Mouse (Mus musculus): ENCODE measurements around the gene Serping1.
"Not testable (repeated sequence)": the region's sequence is repeated elsewhere in the genome, so short reads cannot be mapped to it uniquely, and the experiment has no call there.

Serping1 gene

DNA sequence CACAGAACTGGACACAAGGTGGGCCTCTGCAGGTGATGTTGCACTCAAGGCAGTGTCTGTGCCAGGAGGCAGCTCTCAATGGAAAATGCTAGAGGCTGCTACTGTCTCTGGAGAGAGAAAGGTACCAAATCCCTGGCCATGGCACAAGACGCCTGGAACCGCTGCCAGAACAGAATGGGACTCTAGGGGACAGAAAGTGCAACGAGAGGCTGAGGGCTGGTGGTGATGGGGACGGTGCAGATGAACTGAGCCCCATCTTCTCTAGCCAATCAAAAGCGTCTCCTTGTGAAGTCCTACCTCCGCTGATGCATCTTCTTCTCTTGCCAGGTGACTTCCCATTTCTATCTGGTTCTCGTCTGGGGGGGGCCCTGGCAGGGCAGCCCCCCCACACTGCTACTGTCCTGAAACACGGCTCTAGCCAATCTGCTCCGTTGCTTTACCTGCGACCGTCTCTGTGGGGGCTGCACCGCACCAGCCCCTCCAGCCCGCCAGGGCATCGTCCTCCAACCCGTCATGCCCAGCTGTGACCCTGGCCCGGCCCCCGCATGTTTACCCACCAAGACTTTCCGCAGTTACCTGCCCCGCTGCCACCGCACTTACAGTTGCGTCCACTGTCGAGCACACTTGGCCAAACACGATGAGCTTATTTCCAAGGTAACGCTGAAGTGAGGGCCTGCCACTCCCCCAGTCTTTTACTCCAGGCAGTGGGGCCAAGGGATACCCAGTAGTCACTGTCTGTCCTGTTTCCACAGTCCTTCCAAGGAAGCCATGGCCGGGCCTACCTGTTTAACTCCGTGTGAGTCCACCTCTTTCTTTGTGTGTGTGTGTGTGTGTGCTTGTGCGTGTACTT lies 38.7 kb downstream of the Serping1 start:
- DNase-seq, result no peak

DNA sequence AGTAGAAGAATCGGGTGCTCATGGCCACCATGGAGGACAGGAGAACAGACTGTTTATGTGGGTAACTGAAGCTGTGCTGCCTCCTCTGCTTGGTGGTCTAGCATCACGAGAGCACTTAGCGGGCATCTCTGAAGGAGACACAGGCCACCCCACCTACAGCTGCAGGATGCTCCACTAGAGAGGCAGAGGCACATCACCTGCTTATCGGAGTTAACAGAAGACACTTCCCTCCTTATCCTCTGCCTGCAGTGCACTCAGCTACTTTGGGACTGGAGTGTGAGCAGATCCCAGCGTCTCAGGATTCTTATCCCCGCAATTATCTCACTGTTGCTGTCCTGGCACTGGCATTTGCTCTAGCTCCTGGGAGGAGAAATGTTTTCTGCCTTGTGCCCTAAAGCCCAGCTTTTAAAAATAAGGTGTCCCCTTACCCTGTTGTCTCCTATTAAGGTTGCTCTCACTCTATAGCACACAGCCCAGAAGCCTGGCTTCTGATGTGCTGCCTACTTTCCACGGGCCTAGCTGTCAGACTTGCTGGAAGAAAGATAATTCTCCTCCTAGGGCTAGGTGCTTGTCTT lies 39.8 kb downstream of the Serping1 start:
- DNase-seq, result no peak

GRCm38 (mm10) chr2:84734919-84735318 lies 40.3 kb downstream of the Serping1 start:
- no peak for DNase-seq

GRCm38 (mm10) chr2:84734351-84734864 lies 40.8 kb downstream of the Serping1 start:
- DNase-seq, result no peak

DNA sequence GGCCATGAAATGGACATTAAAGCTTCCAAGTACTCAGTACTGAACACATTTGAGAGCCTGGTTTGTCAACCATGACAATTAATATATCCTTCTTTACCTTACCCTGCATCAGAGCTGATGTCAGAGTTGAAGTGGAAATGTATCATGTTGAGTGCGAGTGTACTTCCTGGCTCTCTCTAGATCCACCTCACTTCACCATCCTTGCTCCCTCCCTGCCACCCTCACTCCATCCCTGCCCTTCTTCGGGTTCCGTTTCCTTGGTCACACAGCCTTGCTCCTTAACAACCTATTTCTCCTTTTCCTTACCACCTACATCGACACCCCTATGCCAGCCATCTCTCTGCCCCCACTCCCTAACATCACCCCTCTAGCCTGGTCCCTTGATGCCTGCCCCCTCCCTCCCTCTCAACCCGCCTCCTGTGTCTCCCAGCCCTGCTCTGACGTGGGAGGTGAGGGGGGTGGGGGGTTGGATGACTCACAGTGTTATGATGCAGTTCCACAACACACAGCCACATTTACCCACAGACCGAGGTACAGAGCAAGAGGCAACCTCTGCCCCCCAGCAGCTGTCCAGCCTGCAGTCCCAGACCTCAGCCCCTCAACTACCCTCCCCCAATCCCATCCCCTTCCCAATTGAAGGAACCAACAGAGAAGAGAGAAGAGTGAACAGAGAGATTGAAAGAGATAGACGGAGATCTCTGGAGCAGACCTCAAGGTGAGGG lies 41.5 kb downstream of the Serping1 start, which contains the start of gene Ypel4:
Gene Ypel4, plus strand, starts transcription at position 480 of the 722 bp plus-strand sequence.
- DNase-seq, result peak; percentile 54

GRCm38 (mm10) chr2:84732394-84732793 lies 42.9 kb downstream of the Serping1 start:
- DNase-seq, result no peak

GRCm38 (mm10) chr2:84731206-84731605 lies 44.0 kb downstream of the Serping1 start:
- DNase-seq, result no peak

DNA sequence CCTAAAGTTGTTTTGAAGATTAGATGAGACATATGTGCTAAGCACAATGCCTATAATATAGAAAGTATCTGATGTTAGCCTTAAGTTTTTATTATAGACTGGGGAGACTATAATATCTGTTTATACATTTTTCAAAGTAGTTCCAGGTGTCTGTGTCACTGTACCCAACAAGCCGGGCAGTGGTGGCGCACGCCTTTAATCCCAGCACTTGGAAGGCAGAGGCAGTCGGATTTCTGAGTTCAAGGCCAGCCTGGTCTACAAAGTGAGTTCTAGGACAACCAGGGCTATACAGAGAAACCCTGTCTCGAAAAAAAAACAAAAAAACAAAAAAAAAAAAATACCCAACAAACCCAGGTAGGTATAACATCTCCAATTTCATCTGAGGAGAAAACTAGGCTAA lies 47.1 kb downstream of the Serping1 start:
- not testable (repeated sequence) for DNase-seq

- DNase-seq, result peak; percentile 92
Observed at GRCm38 (mm10) chr2:84727172-84727858, 47.9 kb downstream of the Serping1 start, which contains the start of gene Clp1. Gene Clp1, minus strand, starts transcription at chr2:84727350.

- no peak for DNase-seq
Observed at GRCm38 (mm10) chr2:84726716-84727115, 48.5 kb downstream of the Serping1 start.

DNA sequence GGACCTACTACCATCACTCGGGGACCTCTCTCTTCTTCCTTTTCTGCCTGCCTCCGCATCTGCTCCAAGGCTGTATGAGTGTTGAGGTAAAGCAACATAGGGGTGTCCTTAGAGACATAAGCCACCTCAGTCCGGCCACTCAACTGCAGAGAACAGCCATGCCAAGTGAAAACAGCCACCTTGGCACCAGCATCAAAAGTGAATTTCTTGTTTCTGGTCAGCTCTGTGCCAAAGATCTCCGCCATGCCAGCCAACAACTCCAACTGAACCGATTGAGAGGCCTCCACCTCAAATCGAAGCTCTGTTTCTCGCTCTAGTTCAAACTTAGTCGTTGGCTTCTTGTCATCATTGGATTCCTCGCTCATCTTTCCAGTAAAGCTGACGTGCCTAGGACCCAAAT lies 49.5 kb downstream of the Serping1 start:
- no peak for DNase-seq

DNA sequence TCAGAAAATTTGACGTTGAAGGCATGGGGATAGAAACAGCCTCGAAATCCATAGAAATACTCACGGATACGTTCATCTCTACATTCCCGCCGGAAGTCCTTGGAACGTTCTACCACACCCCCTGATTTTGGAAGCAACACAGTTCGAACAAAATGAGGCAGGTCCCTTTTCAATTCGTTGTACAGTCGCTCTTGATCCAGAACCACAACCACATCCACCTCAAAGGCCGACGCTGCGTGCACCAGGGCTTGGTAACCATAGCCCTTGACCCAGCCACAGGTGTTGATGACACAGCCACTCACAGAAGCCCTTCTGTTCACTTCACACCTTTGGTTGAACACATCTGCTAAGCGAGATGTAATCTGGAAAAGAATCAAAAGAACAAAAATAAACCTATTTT lies 51.4 kb downstream of the Serping1 start:
- no peak for DNase-seq

- DNase-seq, result no peak
Observed at GRCm38 (mm10) chr2:84721182-84721581, 54.1 kb downstream of the Serping1 start.

DNA sequence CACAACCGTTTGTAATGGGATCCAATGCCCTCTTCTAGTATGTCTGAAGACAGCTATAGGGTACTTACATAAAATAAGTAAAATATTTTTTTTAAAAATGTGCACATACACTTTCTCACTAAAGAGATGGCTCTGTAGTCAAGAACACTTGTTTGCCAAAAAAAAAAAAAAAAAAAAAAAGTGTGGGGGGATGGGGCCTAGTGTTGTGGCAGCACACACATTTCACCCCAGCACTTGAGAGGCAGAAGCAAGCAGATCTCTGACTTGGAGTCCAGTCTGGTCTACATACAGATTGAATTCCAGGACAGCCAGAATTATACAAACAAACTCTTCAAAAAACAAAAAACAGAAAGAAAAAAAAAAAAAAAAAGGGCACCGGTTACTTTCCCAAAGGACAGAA lies 54.5 kb downstream of the Serping1 start:
- no peak for DNase-seq

- no peak for DNase-seq
Observed at GRCm38 (mm10) chr2:84717357-84717756, 57.9 kb downstream of the Serping1 start.

GRCm38 (mm10) chr2:84716423-84717355 lies 58.6 kb downstream of the Serping1 start:
- DNase-seq, result no peak

DNA sequence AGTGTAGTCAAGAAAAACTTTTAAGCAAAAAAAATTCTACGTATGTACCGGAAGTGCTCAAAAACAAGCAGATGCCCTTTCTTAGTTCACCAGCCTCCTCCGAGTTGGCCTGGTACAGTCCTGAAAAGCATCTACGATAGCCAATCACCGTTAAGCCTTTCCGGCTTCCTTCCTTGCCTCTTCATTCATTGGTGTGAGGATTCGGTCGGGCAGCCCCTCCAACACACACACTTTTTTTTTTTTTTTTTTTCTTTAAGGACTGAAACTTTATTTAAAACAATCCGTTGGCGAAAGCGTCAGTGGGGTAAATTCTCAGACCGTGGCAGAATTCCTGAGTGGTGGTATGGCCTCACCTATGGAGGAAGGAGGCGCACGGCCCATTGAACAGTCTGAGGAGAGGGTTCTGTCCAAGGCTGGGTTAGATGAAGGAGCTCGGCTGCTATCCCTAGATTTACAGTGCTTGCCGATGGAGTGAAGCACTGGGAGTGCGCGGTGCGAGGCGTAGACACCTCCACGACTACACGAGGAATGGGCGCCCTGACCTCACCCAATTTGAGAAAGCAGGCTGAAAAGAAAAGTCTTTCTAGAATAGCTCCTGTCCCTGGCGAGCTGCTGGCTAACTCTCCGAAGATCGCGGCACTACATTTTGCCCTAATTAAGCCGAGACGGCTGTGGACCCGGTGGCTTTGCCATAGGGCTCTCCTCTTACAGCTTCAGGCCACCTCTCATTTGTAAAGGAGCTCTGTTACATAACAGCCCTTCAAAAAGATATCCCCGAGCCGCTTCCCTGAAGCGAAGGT lies 59.5 kb downstream of the Serping1 start:
- DNase-seq, result peak; percentile 60
